Mouse (Mus musculus): ENCODE data around the gene Golt1a.
"Not testable (repeated sequence)": the region's sequence is repeated elsewhere in the genome, so short reads cannot be mapped to it uniquely, and the experiment has no call there.

Golt1a gene

GRCm38 (mm10) chr1:133306842-133307241 is 2.8 kb upstream of the Golt1a start:
- DNase-seq (ENCODE audit: low spot score), result peak; percentile 74

GRCm38 (mm10) chr1:133307318-133307717 is 2.3 kb upstream of the Golt1a start:
- peak; percentile 26 for DNase-seq (ENCODE audit: low spot score)

- DNase-seq (ENCODE audit: low spot score), result no peak
These were observed 1.6 kb downstream of the Golt1a start for GRCm38 (mm10) chr1:133311240-133311639.

- DNase-seq (ENCODE audit: low spot score), result peak; percentile 68
These were observed 2.3 kb downstream of the Golt1a start for GRCm38 (mm10) chr1:133311946-133312345.

DNA sequence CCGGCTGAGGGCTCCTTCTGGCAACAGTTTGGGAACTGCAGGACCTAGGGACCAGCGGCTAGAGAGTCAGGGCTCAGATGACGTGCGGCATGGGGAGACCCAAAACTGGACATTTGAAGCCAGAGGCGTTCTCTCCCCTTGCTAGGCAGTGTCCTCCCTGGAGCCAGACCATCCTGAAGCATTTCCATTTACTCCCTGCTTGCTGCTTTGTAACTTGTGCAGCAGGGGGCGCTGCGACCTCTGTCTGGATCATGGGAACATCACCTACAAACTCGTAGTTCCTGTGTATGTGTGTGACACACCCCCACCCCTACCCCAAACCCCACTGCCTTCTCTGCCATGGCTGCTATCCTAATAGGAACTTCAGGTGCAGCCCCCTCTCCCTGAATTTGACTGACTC is 4.8 kb downstream of the Golt1a start:
- DNase-seq (ENCODE audit: low spot score), result no peak

- DNase-seq (ENCODE audit: low spot score), result no peak
These were observed 6.2 kb downstream of the Golt1a start for GRCm38 (mm10) chr1:133315775-133316174.

- no peak for DNase-seq (ENCODE audit: low spot score)
These were observed 7.0 kb downstream of the Golt1a start for GRCm38 (mm10) chr1:133316577-133316976.

GRCm38 (mm10) chr1:133317149-133317548 is 7.5 kb downstream of the Golt1a start:
- no peak for DNase-seq (ENCODE audit: low spot score)

- DNase-seq (ENCODE audit: low spot score), result peak; percentile 35
These were observed 11.8 kb downstream of the Golt1a start, which contains the start of gene Kiss1 for GRCm38 (mm10) chr1:133321267-133321925. TSS of gene Kiss1 (plus strand) at chr1:133321875.

DNA sequence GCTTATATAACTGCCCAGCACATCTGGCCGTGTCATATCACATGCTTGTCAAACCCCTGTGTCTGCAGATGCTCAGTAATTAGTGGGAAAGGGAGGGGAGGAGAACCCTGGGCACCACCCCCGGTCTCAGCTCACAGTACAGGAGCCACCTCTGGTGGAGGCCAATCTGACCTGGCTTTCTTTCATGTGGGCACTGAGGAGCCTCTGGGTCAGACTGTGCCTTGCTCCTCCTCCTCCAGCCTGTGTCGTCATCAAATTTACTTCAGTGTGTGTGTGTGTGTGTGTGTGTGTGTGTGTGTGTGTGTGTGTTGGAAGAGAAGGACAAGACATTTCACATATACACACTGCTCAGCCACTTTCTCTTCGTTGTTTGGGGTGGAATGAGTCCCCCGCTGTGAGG is 13.7 kb downstream of the Golt1a start:
- no peak for DNase-seq (ENCODE audit: low spot score)

- DNase-seq (ENCODE audit: low spot score), result no peak
These were observed 16.4 kb downstream of the Golt1a start for GRCm38 (mm10) chr1:133325951-133326350.

DNA sequence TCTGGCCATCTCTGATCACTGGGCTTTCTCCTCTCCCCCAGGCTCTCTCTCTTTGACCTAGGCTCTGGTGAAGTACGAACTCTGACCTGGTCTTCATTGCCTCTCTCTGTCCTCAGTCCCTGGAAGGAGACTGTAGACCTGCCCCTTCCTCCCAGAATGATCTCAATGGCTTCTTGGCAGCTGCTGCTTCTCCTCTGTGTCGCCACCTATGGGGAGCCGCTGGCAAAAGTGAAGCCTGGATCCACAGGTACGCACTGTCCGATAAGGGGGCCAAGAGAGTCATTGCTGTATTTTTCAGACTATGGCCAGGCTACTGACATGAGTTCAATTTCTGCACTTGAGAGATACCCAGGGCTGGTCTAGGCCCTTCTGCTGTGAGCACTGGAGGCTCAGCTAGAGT is 17.5 kb downstream of the Golt1a start:
- no peak for DNase-seq (ENCODE audit: low spot score)

GRCm38 (mm10) chr1:133328299-133328795 is 18.7 kb downstream of the Golt1a start:
- no peak for DNase-seq (ENCODE audit: low spot score)

DNA sequence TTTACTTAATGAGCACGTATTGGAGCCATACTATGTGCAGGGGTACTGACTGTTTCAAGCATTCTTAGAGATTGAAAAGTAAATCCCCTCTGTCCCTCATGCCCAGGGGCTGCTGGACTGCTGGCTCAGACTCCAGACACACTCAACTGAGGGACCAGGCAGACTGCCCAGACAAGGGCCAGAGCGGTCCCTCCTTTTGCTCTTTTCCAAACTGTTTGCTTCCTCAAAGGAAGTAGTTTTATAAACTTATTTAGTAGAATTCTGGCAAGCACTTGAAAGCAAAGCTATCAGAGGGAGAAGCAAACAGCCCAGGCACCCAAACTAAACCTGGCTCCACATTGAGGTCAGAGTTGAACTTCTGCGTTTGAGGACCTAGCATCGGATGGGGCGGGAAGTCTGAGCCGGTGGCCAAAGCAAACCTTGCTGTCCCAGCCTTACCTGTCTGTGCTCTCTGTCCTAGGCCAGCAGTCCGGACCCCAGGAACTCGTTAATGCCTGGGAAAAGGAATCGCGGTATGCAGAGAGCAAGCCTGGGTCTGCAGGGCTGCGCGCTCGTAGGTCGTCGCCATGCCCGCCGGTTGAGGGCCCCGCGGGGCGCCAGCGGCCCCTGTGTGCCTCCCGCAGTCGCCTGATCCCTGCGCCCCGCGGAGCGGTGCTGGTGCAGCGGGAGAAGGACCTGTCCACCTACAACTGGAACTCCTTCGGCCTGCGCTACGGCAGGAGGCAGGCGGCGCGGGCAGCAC is 19.5 kb downstream of the Golt1a start:
- DNase-seq (ENCODE audit: low spot score), result no peak

DNA sequence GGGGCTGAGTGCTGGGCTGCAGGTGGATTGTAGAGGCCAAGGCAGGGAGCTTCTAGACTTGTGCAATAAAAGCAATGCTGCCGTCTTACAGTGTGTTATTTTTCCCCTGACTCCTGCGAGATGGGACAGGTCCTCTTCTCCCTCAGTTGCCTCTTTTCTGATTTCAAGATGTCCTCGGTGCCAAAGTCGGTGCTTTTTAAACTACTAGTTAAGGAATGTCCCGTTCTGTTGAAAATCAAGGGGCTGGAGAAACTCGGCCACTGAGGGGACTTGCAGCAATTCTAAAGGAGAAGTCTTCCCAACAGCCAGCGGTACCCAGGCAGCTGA is 20.0 kb downstream of the Golt1a start:
- DNase-seq (ENCODE audit: low spot score), result no peak

DNA sequence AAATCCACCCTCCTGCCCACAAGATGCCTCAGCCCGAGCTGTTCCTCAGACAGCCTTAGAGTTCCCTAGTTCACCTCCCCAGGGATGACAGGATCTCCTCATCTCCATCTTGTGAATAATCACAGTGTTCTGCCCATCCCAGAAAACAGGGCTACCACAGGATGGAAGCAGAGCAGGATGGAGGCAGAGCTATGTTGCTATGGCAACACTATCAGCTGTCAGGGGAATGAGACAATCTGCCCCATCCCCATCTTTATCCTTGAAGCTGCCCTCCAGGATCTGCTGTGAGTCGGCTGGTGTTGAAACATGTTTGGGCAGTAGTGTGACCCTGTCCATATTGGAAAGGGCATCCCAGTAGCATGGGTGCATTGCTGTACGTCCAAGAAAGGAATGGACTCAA is 21.5 kb downstream of the Golt1a start:
- DNase-seq (ENCODE audit: low spot score), result no peak

DNA sequence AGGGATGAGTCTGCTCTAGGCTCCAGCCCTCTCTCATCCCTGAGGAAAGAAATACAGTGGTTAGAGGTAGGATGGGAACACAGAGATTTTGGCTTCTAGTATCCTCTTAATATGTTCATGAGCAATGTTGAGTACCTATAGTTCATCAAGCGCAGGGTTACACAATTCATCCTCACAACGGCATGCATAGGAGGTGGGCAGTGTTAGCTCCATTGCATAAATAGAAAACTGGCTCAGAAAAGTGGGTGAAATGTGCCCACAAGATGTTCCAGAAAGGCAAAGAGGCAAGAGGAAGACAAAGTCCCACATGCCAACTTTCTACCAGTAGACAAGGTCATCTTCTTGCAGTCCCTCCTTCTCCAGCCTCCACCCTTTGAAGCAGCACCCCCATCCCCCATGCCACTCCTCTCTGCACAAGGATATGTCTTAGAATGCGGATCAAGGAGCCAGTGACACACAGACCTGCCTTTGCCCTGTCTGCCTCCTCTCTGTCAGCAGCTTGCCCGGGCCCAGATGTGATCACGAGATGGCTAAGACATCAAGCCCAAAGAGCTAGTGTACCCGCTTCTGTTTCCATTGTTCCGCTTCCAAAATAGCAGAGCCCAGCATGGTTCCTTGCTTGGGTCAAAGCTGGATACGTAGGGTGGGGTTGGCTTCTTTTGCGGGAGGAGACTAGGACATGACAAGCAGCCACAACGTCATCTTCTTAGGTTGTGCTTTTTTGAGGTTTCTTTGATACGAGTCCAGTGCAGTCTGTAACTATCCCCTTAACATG is 23.2 kb downstream of the Golt1a start:
- no peak for DNase-seq (ENCODE audit: low spot score)

- no peak for DNase-seq (ENCODE audit: low spot score)
These were observed 24.3 kb downstream of the Golt1a start for GRCm38 (mm10) chr1:133333937-133334336.

- DNase-seq (ENCODE audit: low spot score), result not testable (repeated sequence)
These were observed 30.8 kb downstream of the Golt1a start for GRCm38 (mm10) chr1:133340403-133340802.

- DNase-seq (ENCODE audit: low spot score), result no peak
These were observed 34.8 kb downstream of the Golt1a start for GRCm38 (mm10) chr1:133344357-133344756.

DNA sequence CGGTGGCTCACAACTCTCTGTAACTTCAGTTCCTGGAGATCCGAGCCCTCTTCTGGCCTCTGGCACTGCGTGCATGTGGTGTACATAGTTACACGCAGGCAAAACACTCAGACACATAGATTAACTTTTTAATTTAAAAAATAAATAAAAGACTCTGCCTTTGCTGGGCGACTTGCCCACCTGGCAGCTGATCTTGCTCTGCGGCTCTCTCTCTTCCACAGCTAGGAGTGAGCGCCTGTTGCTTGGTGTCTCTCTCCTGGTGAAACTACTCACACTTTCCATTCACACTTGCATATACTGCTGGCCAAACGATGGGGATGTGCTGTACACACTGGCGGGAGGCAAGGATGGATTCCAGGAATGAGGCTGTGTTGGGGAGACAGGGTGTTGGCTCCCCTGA is 36.9 kb downstream of the Golt1a start:
- DNase-seq (ENCODE audit: low spot score), result no peak

- no peak for DNase-seq (ENCODE audit: low spot score)
These were observed 37.6 kb downstream of the Golt1a start for GRCm38 (mm10) chr1:133347226-133347625.

All from layer of hippocampus, adult 11-12 months (tissue).